Mouse (Mus musculus): ENCODE measurements at regions not wholly inside any gene's neighbourhood (a gene's known extent, or its start where the extent isn't known, plus 50 kb on each side); places are given as distances from the start of the nearest gene placed in this dataset.
"Not testable (repeated sequence)": the region's sequence is repeated elsewhere in the genome, so short reads cannot be mapped to it uniquely, and the experiment has no call there.

DNA sequence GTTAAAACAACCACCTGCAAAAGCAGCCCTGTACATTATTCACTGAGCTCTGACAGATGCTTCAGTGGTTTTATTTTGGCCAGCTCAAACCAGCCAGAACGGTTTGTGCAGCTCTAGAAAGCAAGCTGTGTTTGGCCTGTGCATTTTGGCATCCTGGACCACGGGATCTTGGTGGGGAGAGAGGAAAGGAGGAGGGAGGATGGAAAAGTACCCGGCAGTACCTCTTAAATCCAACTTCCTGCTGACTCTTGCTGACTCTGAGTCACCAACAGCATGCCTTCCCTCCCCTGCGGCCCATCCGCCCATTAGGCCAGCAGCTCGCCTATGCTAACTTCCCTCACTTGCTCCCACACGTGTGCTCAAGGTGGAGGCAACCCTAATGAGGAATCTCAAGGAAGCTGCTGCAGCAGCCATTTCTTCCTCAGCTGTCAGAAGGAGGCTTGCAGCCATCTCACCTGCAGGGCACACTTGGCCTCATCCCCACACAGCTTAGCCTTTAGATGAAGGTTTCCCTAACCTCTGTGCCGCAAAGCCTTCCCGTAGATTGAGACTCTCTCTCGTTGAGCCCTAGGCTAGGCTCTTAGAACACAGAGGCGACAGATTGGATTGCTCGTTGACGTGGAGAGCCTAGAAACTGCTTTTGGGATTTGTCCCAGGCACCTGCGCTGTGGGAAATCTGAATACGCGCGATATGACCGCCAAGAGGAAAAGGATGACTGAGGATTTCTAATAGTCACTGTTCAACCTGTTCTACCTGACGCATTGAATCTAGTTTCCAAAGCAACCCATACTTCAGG, 495.2 kb upstream of the Kif18a start:
- no peak for ATAC-seq (ENCODE audit: low FRiP score)
- H3K9ac ChIP-seq: no peak overlapping the region
- H3K27ac ChIP-seq: no peak overlapping the region
- WGBS: 88% methylated on average over 19 of the region's 19 CpGs
- H3K4me2 ChIP-seq: no peak overlapping the region
- H3K9me3 ChIP-seq: no peaks in the 10 kb centered on the region
- H3K4me3 ChIP-seq: no peak overlapping the region
- H3K27me3 ChIP-seq: no peaks in the 10 kb centered on the region
- no peaks in the 10 kb centered on the region for H3K36me3 ChIP-seq
- H3K4me1 ChIP-seq (replicated peaks): no peaks in the 10 kb centered on the region

DNA sequence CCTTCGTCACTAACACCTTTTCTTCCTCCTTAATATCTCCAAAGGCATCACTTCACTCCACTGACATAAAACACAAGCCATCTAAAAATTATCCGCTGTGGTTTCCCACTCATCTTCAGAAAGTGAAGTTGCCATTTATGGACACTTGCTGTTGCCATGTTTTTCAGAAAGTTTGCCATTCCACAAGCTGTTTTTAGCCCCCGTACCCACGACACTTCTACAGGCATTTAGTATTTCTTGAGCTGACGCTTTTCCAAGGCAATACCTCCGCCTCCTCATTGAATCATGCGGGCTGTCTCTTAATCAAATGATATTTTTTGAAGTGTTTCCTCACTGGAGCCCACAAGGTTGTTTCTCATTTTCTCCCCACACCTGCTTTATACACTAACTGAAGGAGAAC, 491.4 kb upstream of the Kif18a start:
- H3K27me3 ChIP-seq: no peaks in the 10 kb centered on the region
- H3K4me3 ChIP-seq: no peak overlapping the region
- WGBS: 94% methylated on average over 7 of the region's 7 CpGs
- H3K9me3 ChIP-seq: no peaks in the 10 kb centered on the region
- H3K36me3 ChIP-seq: no peaks in the 10 kb centered on the region
- H3K4me1 ChIP-seq (replicated peaks): no peaks in the 10 kb centered on the region
- H3K9ac ChIP-seq: no peak overlapping the region
- no peak overlapping the region for H3K27ac ChIP-seq
- H3K4me2 ChIP-seq: no peak overlapping the region
- no peak for ATAC-seq (ENCODE audit: low FRiP score)

DNA sequence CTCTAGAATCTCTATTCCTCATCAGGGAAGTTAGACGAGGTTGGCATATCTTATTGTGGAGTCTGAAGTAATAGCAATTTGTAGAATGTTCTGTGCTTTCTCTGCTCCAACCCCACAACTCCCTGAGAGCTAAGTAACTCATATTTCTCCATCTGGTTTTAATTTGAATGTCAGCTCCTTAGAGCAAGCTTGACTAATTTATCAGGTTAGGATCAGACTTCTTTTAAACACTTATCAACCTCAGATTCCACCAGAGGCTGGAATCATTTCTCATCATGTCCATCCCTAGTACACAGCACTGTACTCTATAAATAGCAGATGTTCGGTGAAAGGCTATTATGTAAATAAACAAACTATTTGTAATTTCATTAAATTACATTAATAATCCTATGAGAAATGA, 485.4 kb upstream of the Kif18a start:
- H3K27ac ChIP-seq: no peak overlapping the region
- H3K4me1 ChIP-seq (replicated peaks): no peaks in the 10 kb centered on the region
- no peaks in the 10 kb centered on the region for H3K36me3 ChIP-seq
- no peak overlapping the region for H3K4me3 ChIP-seq
- WGBS: 84% methylated on average over 2 of the region's 2 CpGs
- no peak overlapping the region for H3K4me2 ChIP-seq
- ATAC-seq (ENCODE audit: low FRiP score): no peak
- no peaks in the 10 kb centered on the region for H3K27me3 ChIP-seq
- no peak overlapping the region for H3K9ac ChIP-seq
- H3K9me3 ChIP-seq: no peaks in the 10 kb centered on the region

DNA sequence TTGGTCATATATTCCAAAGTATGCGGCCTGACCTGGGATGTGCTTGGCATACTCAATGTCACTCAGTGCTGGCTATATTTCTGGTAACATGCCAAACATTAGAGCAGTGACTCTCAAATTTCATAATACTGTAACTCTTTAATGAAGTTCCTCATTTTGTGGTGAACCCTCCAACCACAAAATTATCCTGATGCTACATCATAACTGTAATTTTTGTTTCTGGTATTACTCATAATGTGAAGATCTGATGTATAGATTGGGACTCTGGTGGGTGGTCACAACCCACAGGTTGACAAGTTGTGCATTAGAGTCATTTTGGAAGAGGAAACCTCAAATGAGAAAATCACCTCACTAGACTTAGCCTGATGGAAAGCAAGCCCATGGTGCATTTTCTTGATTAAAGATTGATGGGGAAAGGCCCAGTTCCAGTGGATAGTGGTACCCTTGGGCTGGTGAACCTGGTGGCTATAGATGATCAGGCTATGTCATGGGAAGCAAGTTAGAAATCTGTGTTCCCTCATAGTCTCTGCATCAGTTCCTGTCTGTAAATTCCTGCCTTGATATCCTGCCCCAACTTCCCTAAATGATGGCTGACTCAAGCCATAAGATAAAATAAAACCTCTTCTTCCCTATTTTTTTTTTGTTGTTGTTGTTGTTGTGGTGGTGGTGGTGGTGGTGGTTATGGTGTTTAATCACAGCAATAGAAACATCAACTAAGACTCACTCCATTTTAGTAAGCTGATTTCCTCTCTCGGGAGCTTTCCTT, 483.5 kb upstream of the Kif18a start:
- WGBS: 90% methylated on average over 2 of the region's 2 CpGs
- Histone ChIP-seq H3K27me3 (no peaks in the 10 kb centered on the region), H3K4me2 (no peak overlapping the region), H3K4me3 (no peak overlapping the region), H3K36me3 (no peaks in the 10 kb centered on the region), H3K9ac (no peak overlapping the region), H3K9me3 (no peaks in the 10 kb centered on the region), H3K27ac (no peak overlapping the region), H3K4me1 (replicated peaks) (no peaks in the 10 kb centered on the region)
- ATAC-seq (ENCODE audit: low FRiP score): no peak

DNA sequence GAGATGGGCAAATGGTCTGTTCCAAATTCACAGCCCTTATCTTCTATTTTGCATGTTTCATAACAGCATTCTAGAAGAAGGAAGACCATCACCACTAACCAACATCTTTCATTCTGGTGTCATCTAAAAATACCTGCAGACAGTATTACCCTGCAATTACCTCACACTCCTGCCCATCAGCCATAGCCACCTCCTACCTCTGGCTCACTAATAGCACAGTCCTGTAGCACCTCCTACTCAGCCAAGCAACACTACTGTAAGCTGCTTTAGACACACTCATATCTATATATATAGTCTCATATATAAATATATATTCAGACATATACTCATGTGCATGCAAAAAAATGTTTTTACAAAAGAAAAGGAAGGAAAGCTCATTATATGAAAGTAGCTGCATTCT, 468.2 kb upstream of the Kif18a start:
- no peaks in the 10 kb centered on the region for H3K27me3 ChIP-seq
- H3K4me2 ChIP-seq: no peak overlapping the region
- ATAC-seq (ENCODE audit: low FRiP score): no peak
- H3K9ac ChIP-seq: no peak overlapping the region
- no peak overlapping the region for H3K4me3 ChIP-seq
- no peaks in the 10 kb centered on the region for H3K36me3 ChIP-seq
- H3K4me1 ChIP-seq (replicated peaks): no peaks in the 10 kb centered on the region
- H3K27ac ChIP-seq: no peak overlapping the region
- no peaks in the 10 kb centered on the region for H3K9me3 ChIP-seq

DNA sequence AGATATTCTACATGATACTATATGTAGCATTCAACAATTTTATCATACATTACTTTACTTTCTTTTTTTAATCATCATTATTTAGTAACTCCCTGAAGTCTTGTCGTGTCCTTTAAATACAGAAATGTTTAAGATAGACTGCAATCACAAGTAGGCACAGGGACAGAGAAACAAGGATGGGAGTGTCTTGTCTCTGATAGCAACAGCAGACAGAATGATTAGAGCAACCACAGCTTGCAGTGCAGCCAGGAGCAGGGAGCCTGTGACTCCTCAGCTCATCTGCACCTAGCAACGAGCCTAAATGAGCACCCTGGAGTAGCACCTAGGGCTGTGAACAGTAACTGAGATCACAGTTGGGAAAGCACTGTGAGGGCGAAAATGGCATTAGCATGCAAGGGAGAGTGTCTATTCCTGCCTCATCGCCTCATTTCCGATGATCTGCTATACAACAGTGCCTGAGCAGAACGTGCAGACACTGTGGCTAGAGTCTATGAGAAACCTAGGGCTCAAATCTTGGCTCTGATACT, 467.4 kb upstream of the Kif18a start:
- no peak for ATAC-seq (ENCODE audit: low FRiP score)
- H3K4me2 ChIP-seq: no peak overlapping the region
- WGBS: 72% methylated on average over 6 of the region's 6 CpGs

DNA sequence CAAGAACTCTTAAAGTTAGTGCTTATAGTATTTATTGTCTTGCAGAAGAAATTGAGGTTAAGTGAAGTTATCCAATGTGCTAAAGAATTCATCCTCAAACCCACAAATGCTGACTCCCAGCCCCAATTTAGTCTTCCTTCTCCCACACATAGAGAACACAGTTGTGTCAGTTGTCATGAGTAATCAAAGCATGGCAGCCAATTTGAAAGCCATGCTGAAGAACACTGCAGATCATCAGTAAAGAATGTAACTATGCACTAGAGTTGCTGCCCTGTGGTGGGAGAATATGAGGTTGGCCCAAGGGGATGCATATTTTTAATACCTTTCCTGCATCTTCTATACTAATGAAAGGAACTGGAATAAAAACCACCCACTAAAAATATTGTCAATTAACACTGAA, 464.0 kb upstream of the Kif18a start:
- Histone ChIP-seq H3K27me3 (no peaks in the 10 kb centered on the region), H3K27ac (no peak overlapping the region), H3K9me3 (no peaks in the 10 kb centered on the region), H3K9ac (no peak overlapping the region), H3K4me1 (replicated peaks) (no peaks in the 10 kb centered on the region), H3K4me2 (no peak overlapping the region), H3K4me3 (no peak overlapping the region), H3K36me3 (no peaks in the 10 kb centered on the region)
- no peak for ATAC-seq (ENCODE audit: low FRiP score)

More for the DNA sequence above, 467.4 kb upstream of the Kif18a start:
- Histone ChIP-seq H3K4me1 (replicated peaks) (no peaks in the 10 kb centered on the region), H3K9ac (no peak overlapping the region), H3K27me3 (no peaks in the 10 kb centered on the region), H3K9me3 (no peaks in the 10 kb centered on the region), H3K4me3 (no peak overlapping the region), H3K27ac (no peak overlapping the region), H3K36me3 (no peaks in the 10 kb centered on the region)

DNA sequence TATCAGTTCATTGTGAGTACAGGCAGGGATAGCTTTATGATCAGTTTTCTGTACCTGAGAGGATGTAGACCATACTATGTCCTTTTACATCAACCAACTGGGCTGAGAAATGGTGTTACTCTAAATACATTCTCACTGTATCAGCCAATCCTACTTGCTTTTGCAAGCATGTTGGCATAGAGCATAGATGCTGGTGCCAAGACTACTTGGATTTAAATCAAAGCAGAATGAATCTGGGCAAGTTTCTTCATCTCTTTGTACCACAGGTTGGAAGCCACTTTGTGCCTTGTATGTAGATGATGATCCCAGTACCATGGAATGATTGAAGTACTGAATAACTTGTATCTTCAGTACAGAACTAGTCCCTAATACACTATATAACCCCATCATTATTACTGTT, 456.5 kb upstream of the Kif18a start:
- Histone ChIP-seq H3K9ac (no peak overlapping the region), H3K27ac (no peak overlapping the region), H3K4me2 (no peak overlapping the region), H3K4me1 (replicated peaks) (peaks cover 23% of the 10 kb centered on the region), H3K27me3 (no peaks in the 10 kb centered on the region), H3K4me3 (no peak overlapping the region), H3K36me3 (no peaks in the 10 kb centered on the region), H3K9me3 (no peaks in the 10 kb centered on the region)
- no peak for ATAC-seq (ENCODE audit: low FRiP score)

DNA sequence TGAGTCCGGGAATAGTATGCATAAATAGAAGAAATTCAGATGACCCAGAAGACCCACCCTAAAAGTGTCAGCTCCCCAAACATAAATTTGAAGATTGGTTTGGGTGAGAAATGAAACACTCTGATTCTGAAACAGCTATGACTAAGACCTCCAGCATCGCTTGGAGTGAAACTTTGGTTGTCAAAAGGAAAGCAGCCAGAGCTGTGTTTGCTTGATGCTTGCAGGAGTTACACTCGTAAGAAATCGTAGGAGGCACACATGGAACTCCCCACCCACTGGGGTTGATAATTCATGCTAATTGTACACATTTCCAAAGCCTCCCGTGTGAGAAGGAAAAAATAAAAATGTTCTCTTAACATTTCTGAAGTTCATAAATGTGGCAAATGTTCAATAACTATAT, 454.6 kb upstream of the Kif18a start:
- Histone ChIP-seq H3K9me3 (no peaks in the 10 kb centered on the region), H3K4me1 (replicated peaks) (peaks cover 23% of the 10 kb centered on the region), H3K36me3 (no peaks in the 10 kb centered on the region), H3K4me3 (no peak overlapping the region), H3K27me3 (no peaks in the 10 kb centered on the region), H3K4me2 (no peak overlapping the region), H3K27ac (no peak overlapping the region), H3K9ac (no peak overlapping the region)
- ATAC-seq (ENCODE audit: low FRiP score): no peak
- 68% methylated on average over 5 of the region's 5 CpGs for WGBS

DNA sequence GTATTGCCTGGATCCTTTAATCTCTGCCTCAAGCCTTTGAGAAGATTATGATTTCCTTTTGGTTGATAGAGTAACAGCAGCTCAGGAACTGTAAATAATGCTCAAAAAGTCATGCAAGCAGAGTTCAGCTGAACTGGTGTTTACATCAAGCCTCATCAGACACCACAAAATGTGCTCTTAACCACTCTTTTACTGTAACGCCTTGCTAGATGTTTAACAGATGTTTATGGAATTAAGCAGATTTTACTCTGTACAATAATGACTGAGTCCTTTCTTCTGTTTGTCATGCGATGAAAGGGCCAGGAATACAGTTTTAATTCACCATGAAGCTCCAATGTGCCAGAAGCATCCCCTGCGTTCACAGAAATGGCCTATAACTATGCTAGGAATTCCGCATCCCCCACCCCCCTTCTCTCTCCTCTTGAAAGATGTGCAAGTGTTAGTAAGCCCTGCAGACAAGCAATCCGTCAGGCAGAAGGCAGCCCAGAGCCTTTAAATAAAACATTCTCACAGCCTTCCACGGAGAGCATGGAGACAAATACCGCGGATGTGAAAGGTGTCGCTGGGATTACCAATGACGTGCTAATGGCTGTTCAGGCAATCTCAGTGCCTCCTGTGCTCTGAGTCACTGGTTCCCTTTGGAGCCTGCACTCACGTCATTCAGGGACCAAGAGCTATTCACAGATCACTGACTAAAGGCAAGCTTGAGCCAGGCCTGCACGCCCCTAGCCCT, 453.3 kb upstream of the Kif18a start:
- Histone ChIP-seq H3K4me3 (peak overlapping the region; percentile 23; the same call in 1 of the 2 replicates), H3K36me3 (no peaks in the 10 kb centered on the region), H3K9ac (peak overlapping the region; percentile 55; the same call in 1 of the 2 replicates), H3K27me3 (no peaks in the 10 kb centered on the region), H3K9me3 (no peaks in the 10 kb centered on the region), H3K4me1 (replicated peaks) (peaks cover 23% of the 10 kb centered on the region), H3K27ac (0 out of 2 replicates have a peak overlapping the region, but pooled peaks have one; percentile 24), H3K4me2 (peak overlapping the region; percentile 47)
- ATAC-seq (ENCODE audit: low FRiP score): peak; percentile 87
- 5% methylated on average over 12 of the region's 12 CpGs for whole genome bisulfite sequencing

DNA sequence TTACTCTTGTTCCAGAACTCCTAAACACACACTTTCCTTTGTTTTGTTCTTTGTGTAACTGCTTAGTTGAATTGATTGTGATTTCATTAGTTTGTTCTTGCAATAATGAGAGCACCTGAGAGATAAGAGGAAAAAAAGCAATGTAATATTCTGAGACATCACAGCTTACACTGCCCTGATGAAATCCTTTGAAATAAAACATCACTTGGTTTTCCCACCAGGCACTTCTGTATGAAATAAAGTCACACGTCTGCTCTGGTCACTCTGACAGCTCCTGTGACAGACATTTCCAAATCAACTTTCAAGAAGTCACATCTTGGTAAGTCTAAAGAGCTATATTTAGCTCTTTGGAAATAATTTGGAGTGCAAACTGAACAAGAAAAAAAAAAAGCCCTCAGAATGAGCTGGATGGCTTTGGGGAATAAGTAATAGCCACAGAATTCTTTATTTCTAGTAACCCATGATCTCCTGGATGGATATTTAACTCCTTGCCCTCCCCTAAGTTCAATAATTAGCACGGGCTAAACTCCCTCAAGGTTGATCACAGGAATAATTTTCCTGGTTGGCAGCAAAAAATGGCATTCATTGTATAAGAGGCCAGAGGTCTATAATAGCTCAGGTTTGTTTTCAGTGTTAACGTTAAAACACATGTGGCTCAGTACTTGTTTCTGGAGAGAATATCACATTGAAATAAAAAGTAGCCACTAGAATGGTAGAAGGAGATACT, 452.4 kb upstream of the Kif18a start:
- 0 out of 2 replicates have a peak overlapping the region, but pooled peaks have one; percentile 24 for H3K27ac ChIP-seq

DNA sequence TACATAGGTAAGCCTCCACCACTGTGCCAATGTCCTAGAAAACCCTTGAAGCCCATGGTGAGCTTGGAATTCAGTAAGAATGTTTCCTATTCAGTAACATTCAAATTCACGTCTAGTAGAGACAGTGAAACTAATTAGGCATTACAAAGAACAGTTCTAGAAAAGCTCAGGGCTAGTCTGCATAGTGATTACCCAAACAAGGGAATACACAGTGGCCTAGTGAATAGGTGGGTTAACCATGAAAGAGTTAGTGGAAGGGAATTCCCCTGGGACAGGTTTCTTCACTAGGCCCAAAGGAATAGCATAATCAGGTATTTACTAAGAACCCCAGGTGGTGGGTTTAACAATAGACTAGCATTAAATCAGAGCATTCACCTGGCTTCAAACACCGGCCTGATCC, 436.7 kb upstream of the Kif18a start:
- not testable (repeated sequence) for H3K4me3 ChIP-seq; ATAC-seq (ENCODE audit: low FRiP score); H3K36me3 ChIP-seq; H3K27ac ChIP-seq; H3K9ac ChIP-seq; H3K9me3 ChIP-seq; H3K4me1 ChIP-seq (replicated peaks); H3K27me3 ChIP-seq; H3K4me2 ChIP-seq
- WGBS: 33% methylated on average over 2 of the region's 2 CpGs

More for the DNA sequence above, 452.4 kb upstream of the Kif18a start:
- Histone ChIP-seq H3K4me2 (no peak overlapping the region), H3K9me3 (no peaks in the 10 kb centered on the region), H3K36me3 (no peaks in the 10 kb centered on the region), H3K9ac (no peak overlapping the region), H3K4me1 (replicated peaks) (peaks cover 23% of the 10 kb centered on the region), H3K27me3 (no peaks in the 10 kb centered on the region), H3K4me3 (no peak overlapping the region)
- WGBS: 27% methylated on average over 3 of the region's 3 CpGs
- no peak for ATAC-seq (ENCODE audit: low FRiP score)

Data from hindbrain, embryonic 13.5 days (tissue).